Mouse (Mus musculus) ES-Bruce4 (cell line): ENCODE measurements at regions not wholly inside any gene's neighbourhood (a gene's known extent, or its start where the extent isn't known, plus 50 kb on each side); places are given as distances from the start of the nearest gene placed in this dataset.

ENCODE experiments used
- CTCF ChIP-seq: IDR thresholded peaks from one replicate; pipeline ENCODE4 v1.8.1; 2011; ENCODE audit warnings: low read depth, low read length
- EP300 ChIP-seq: IDR thresholded peaks from 2 replicates; pipeline ENCODE4 v1.6.1; 2011; ENCODE audit warnings: low read depth, low read length; ENCODE audit not compliant: insufficient read depth
- POLR2A ChIP-seq: IDR thresholded peaks from one replicate; pipeline ENCODE4 v1.8.1; 2011; ENCODE audit warnings: low read length; ENCODE audit not compliant: insufficient read depth

DNA sequence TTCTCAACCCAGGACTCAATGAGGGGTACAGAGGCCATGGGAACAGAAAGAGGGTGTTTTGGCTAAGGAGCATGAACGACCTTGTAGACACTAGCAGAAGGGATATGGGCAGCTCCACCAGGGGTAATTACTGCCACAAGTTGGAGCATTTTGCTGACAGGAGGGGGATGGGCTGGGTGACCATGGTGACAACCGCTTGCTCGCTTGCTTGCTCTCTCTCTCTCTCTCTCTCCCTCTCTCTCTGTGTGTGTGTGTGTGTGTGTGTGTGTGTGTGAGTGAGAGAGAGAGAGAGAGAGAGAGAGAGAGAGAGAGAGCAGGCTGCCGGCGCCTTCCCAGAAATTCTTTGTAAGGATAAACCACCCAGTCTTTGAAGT lies 65.7 kb downstream of the Sik1 start:
- TF ChIP-seq CTCF (no peak), POLR2A (no peak), EP300 (no peak)
